Mouse (Mus musculus) thymus, adult 2 months (tissue): ENCODE measurements around the gene Pls1. TPM values are rescaled to one million over a fixed set of nuclear protein-coding genes. Genes with fewer than 3 reads are reported as not detected.

Source experiments
- DNase-seq: peaks from one replicate; pipeline ENCODE4 v3.0.0; 2021
- H3K27ac ChIP-seq: fragments of 200-500 bp; 2 replicates; pipeline ENCODE4 v1.5.1; 2012; ENCODE audit warnings: low read length, control low read depth; ENCODE audit not compliant: control insufficient read depth, insufficient read depth
- H3K27me3 ChIP-seq: fragments of 200-500 bp; 2 replicates; pipeline ENCODE4 v1.6.1; 2012; ENCODE audit warnings: mild to moderate bottlenecking, low read length, moderate library complexity, mixed read lengths; ENCODE audit not compliant: control insufficient read depth, insufficient read depth
- H3K36me3 ChIP-seq: fragments of 200-500 bp; 2 replicates; pipeline ENCODE4 v1.6.1; 2012; ENCODE audit warnings: mild to moderate bottlenecking, low read length, moderate library complexity; ENCODE audit not compliant: control insufficient read depth, insufficient read depth
- H3K4me1 ChIP-seq: fragments of 200-500 bp; replicated peaks from 2 replicates; pipeline ENCODE4 v1.6.1; 2012; ENCODE audit warnings: low read length; ENCODE audit not compliant: control insufficient read depth, insufficient read depth
- H3K4me3 ChIP-seq: fragments of 200-500 bp; 2 replicates; pipeline ENCODE4 v1.5.1; 2012; ENCODE audit warnings: mild to moderate bottlenecking, low read length, control low read depth, moderate library complexity; ENCODE audit not compliant: control insufficient read depth, insufficient read depth
- CTCF ChIP-seq: fragments of 200-500 bp; IDR thresholded peaks from 2 replicates; pipeline ENCODE4 v1.5.1; 2012; ENCODE audit warnings: mild to moderate bottlenecking, control low read depth, low read length, moderate library complexity, borderline replicate concordance; ENCODE audit not compliant: control insufficient read depth, poor library complexity, insufficient read depth; ENCODE audit errors: extremely low read depth
- POLR2A ChIP-seq: fragments of 200-500 bp; IDR thresholded peaks from 2 replicates; pipeline ENCODE4 v1.6.1; 2012; ENCODE audit warnings: mild to moderate bottlenecking, low read length, control low read depth, moderate library complexity; ENCODE audit not compliant: control insufficient read depth, poor library complexity, insufficient read depth; ENCODE audit errors: extremely low read depth
- WGBS: fragments of 180-500 bp; shearing (Covaris S2); methylation state at CpG from one replicate; pipeline ENCODE4 v1.1.7; 2018; 5-methylcytosine and 5-hydroxymethylcytosine counted together
- polyA plus RNA-seq: library from polyadenylated mRNA; depleted of rRNA; stranded (reverse); fragments of >200 nt; gene quantifications from 2 replicates; pipeline ENCODE4 v1.2.3, GENCODE M21; 2012

The Pls1 gene
- polyA plus RNA-seq, 1 experiment = 1.1 TPM

DNA sequence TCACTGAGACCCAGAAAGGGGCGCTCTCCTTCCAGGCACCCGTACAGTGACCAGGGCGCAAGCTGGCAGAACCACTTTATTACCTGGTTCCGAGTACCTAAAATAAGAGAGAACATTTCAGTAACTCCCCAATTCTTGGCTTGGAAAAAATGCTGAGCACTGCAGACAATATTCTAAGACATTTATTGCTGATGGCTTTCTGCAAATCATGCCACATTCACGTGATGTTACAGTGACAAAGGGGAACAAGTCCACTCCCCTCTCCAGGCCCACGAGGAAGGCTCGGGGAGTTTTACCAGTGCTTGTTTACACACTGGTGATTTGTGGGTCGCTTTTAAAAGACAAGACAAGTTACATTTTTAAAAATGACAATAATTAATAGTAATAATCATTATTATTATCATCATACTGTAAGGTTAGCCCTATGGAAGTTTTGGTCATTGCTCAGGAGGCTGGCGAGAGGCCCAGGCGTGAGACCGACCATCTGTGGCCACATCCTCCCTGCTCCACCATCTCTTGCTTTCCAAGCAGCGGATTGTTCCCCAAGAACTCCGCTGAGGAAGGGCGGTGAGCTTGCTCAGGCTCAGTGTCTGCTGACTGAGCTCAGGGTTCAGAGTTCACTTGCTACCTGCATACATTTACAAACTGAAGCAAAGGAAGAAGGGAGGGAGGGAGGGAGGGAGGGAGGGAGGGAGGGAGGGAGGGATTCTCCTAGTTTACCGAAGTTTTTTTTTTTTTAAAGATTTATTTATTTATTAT is 50.9 kb downstream of the Pls1 start:
- no peak overlapping the region for H3K4me3 ChIP-seq
- 92% methylated on average over 15 of the region's 15 CpGs for WGBS
- DNase-seq = no peak
- no peak for TF ChIP-seq POLR2A
- TF ChIP-seq CTCF = no peak
- no peaks in the 10 kb centered on the region for H3K36me3 ChIP-seq
- no peak overlapping the region for H3K27ac ChIP-seq
- no peaks in the 10 kb centered on the region for H3K4me1 ChIP-seq
- no peaks in the 10 kb centered on the region for H3K27me3 ChIP-seq

DNA sequence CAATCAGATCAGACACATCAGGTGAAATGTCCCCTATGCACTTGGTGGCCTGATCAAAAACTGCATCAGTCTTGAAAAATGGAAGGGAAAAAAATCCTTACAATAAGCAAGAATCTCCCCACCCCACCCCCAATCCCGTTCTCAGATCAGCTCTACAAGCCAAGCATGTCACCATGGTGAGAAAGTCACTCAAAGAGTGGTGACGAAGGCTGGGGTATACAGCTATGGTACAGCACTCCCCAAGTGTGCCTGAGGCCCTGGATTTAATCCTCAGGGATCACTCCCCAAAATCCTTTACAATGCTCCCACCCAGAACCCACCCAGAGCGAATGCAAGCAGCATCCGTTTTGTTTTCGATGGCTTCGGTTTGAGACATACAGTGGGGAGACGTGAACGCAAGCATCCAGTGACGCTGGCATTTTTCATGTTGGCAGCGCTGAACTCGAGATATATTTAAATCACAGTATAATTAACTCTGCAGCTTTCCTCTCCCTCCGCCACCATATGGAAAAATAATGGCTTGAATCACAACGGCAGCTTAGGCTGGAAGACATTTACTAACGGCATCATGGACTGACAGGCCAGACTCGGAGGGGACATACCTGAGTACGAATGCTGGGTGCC is 60.1 kb downstream of the Pls1 start:
- no peak overlapping the region for H3K4me3 ChIP-seq
- no peak for TF ChIP-seq CTCF
- TF ChIP-seq POLR2A = no peak
- DNase-seq = no peak
- H3K36me3 ChIP-seq = no peaks in the 10 kb centered on the region
- no peaks in the 10 kb centered on the region for H3K27me3 ChIP-seq
- H3K4me1 ChIP-seq = no peaks in the 10 kb centered on the region
- 94% methylated on average over 16 of the region's 16 CpGs for WGBS
- no peak overlapping the region for H3K27ac ChIP-seq

DNA sequence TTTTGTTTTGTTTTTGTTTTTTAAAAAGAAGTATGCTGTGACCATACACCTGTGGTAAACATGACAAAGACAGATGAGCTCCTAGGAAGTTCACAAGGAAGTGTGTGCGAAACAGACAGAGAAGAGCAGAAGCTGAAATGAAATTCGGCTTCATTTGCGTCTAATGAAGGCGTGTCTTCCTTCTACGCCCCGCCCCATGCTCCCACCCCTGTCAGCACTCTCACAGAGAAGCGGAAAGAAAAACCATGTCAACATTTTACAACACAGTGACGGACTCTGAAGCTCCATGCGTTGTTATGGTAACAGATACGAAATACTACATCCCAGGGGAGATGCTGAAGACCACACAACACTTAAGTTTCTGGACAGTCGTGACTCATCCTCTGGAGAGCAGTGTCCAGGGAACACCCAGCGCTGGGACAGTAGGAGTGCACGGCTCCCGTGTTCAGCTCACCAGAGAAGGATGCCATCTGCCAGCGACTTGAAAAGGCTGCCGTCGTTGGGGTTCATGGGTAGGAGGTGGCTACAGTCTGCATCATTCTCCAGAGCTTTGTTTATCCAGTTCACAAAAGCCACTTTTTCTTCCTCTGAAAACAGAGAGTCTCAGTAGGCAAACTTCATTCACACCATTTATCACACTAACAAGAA is 61.3 kb downstream of the Pls1 start:
- WGBS = 81% methylated on average over 17 of the region's 17 CpGs
- DNase-seq = no peak
- no peaks in the 10 kb centered on the region for H3K36me3 ChIP-seq
- H3K27me3 ChIP-seq = no peaks in the 10 kb centered on the region
- H3K4me3 ChIP-seq = no peak overlapping the region
- no peak overlapping the region for H3K27ac ChIP-seq
- H3K4me1 ChIP-seq = no peaks in the 10 kb centered on the region
- no peak for TF ChIP-seq CTCF
- no peak for TF ChIP-seq POLR2A

DNA sequence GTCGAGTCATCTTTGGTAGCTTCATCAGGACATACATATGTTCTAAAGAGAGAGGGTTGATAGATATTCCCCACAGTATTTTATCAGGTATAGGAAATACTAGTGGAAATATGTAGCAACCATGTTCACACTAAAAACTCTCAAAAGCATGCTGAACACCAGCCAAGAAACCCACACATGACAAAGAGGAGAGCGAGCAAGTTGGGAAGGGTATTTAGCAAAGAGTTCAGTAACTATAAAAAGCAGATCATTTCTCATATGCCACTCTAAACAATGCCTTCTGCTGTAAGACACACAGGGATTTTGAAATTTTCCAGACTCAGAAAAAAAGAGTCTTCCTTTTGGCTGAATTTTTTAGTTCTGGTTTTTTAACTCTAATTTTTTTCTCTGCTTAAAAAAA is 73.4 kb downstream of the Pls1 start:
- H3K27ac ChIP-seq = no peak overlapping the region
- DNase-seq = no peak
- no peak for TF ChIP-seq CTCF
- no peak for TF ChIP-seq POLR2A
- no peaks in the 10 kb centered on the region for H3K27me3 ChIP-seq
- 95% methylated on average over 2 of the region's 2 CpGs for WGBS
- no peaks in the 10 kb centered on the region for H3K36me3 ChIP-seq
- no peak overlapping the region for H3K4me3 ChIP-seq
- no peaks in the 10 kb centered on the region for H3K4me1 ChIP-seq

DNA sequence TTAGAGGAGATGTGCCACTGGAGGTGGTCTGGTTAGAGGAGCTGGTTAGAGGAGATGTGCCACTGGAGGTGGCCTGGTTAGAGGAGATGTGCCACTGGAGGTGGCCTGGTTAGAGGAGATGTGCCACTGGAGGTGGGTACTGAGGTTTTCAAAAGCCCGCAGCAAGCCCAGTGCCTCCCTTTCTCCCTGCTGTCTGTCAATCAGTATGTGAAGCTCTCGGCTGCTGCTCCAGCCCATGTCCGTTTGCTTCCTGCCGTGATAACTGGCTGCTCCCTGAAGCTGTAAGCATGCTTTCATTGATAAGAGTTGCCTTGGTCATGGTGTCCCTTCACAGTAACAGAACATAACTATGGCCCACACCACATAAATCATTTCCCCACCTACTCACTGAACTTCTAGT is 81.9 kb downstream of the Pls1 start:
- H3K27me3 ChIP-seq = no peaks in the 10 kb centered on the region

DNA sequence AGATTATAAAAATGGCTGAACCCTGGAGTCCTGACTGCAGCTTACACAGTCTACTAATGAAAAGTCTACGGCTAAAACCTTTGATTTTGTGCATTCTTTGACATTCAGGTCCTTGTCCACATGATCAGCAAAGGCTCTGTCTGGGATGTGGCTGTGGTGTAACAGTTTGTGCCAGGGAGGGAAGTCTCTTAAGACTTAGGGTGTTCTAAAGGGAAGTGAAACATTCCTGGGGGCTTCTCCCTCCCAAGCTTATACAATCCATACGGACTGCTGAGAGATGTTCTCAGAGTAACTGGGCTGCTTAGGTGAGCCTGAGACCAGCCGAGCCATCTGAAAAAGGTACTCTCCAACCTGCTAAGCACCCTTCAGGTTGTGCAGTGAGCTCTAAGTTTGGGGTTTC is 82.9 kb downstream of the Pls1 start:
- no peaks in the 10 kb centered on the region for H3K36me3 ChIP-seq
- no peak overlapping the region for H3K4me3 ChIP-seq
- no peak overlapping the region for H3K27ac ChIP-seq
- 93% methylated on average over 3 of the region's 3 CpGs for WGBS
- TF ChIP-seq POLR2A (no peak), CTCF (no peak)
- no peaks in the 10 kb centered on the region for H3K27me3 ChIP-seq
- DNase-seq = no peak
- H3K4me1 ChIP-seq = no peaks in the 10 kb centered on the region

More for the DNA sequence above, 81.9 kb downstream of the Pls1 start:
- DNase-seq = no peak
- no peaks in the 10 kb centered on the region for H3K4me1 ChIP-seq
- H3K36me3 ChIP-seq = no peaks in the 10 kb centered on the region
- H3K27ac ChIP-seq = no peak overlapping the region
- TF ChIP-seq POLR2A (no peak), CTCF (no peak)
- H3K4me3 ChIP-seq = no peak overlapping the region
- 90% methylated on average over 4 of the region's 4 CpGs for WGBS

DNA sequence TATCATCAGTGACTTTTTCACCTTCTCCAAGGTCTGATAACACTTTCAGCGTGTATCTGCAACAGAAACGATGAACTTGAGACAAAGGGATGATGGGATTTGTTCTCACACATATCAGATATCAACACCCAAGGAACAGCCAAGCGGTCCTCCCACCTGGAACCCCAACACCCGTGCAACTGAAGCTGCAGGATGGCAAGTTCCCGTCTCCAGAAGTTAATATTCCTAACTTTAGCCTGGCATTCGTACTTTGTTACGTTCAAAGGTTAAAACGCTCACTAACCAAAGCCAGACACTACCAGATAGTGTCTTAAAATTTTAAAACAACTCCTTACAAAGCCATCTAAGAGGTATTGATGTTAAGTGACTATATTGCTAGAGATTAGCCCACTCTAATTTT is 83.7 kb downstream of the Pls1 start:
- Histone ChIP-seq H3K27me3 (no peaks in the 10 kb centered on the region), H3K4me1 (no peaks in the 10 kb centered on the region), H3K4me3 (no peak overlapping the region), H3K27ac (no peak overlapping the region), H3K36me3 (no peaks in the 10 kb centered on the region)
- no peak for DNase-seq
- 93% methylated on average over 8 of the region's 8 CpGs for WGBS
- TF ChIP-seq CTCF = no peak
- TF ChIP-seq POLR2A = no peak
